Mouse (Mus musculus): ENCODE measurements around the gene Inava.
A peak's percentile ranks its signal among the peaks of the same experiment; 100 is the strongest.

The Inava gene

GRCm38 (mm10) chr1:136231596-136231995, 2.5 kb downstream of the Inava start:
- DNase-seq (ENCODE audit: low read depth, low spot score) = no peak

GRCm38 (mm10) chr1:136230201-136230600, 3.9 kb downstream of the Inava start:
- DNase-seq (ENCODE audit: low read depth, low spot score) = no peak

GRCm38 (mm10) chr1:136229040-136229373, 5.1 kb downstream of the Inava start:
- DNase-seq (ENCODE audit: low read depth, low spot score) = no peak

- no peak for DNase-seq (ENCODE audit: low read depth, low spot score)
Observed at GRCm38 (mm10) chr1:136228328-136229039, 5.6 kb downstream of the Inava start.

- DNase-seq (ENCODE audit: low read depth, low spot score) = no peak
Observed at GRCm38 (mm10) chr1:136227870-136228269, 6.2 kb downstream of the Inava start.

GRCm38 (mm10) chr1:136226626-136227025, 7.4 kb downstream of the Inava start:
- no peak for DNase-seq (ENCODE audit: low read depth, low spot score)

GRCm38 (mm10) chr1:136225846-136226245, 8.2 kb downstream of the Inava start:
- no peak for DNase-seq (ENCODE audit: low read depth, low spot score)

- no peak for DNase-seq (ENCODE audit: low read depth, low spot score)
Observed at GRCm38 (mm10) chr1:136223758-136224342, 10.2 kb downstream of the Inava start.

GRCm38 (mm10) chr1:136222386-136222785, 11.7 kb downstream of the Inava start:
- DNase-seq (ENCODE audit: low read depth, low spot score) = no peak

GRCm38 (mm10) chr1:136220037-136220871, 13.8 kb downstream of the Inava start:
- DNase-seq (ENCODE audit: low read depth, low spot score) = no peak

GRCm38 (mm10) chr1:136214304-136214703, 19.8 kb downstream of the Inava start:
- no peak for DNase-seq (ENCODE audit: low read depth, low spot score)

GRCm38 (mm10) chr1:136212803-136213202, 21.3 kb downstream of the Inava start, which contains the start of gene Mroh3:
Gene Mroh3 (minus strand): TSS chr1:136212828.
- peak; percentile 71 for DNase-seq (ENCODE audit: low read depth, low spot score)

- no peak for DNase-seq (ENCODE audit: low read depth, low spot score)
Observed at GRCm38 (mm10) chr1:136190033-136190432, 44.0 kb downstream of the Inava start.

GRCm38 (mm10) chr1:136179511-136180001, 54.5 kb downstream of the Inava start:
- DNase-seq (ENCODE audit: low read depth, low spot score) = no peak

GRCm38 (mm10) chr1:136178741-136179140, 55.3 kb downstream of the Inava start:
- DNase-seq (ENCODE audit: low read depth, low spot score) = peak; percentile 6

- DNase-seq (ENCODE audit: low read depth, low spot score) = no peak
Observed at GRCm38 (mm10) chr1:136177085-136177484, 57.0 kb downstream of the Inava start.

- peak; percentile 79 for DNase-seq (ENCODE audit: low read depth, low spot score)
Observed at GRCm38 (mm10) chr1:136175183-136175582, 58.9 kb downstream of the Inava start.

GRCm38 (mm10) chr1:136174101-136174606, 59.9 kb downstream of the Inava start:
- DNase-seq (ENCODE audit: low read depth, low spot score) = peak; percentile 76

- DNase-seq (ENCODE audit: low read depth, low spot score) = no peak
Observed at GRCm38 (mm10) chr1:136172696-136173095, 61.4 kb downstream of the Inava start.

GRCm38 (mm10) chr1:136170109-136170508, 64.0 kb downstream of the Inava start:
- peak; percentile 84 for DNase-seq (ENCODE audit: low read depth, low spot score)

- peak; percentile 32 for DNase-seq (ENCODE audit: low read depth, low spot score)
Observed at GRCm38 (mm10) chr1:136167657-136168056, 66.4 kb downstream of the Inava start.

- no peak for DNase-seq (ENCODE audit: low read depth, low spot score)
Observed at GRCm38 (mm10) chr1:136165436-136165835, 68.6 kb downstream of the Inava start.

Measured in CD4-positive, CD25-positive, alpha-beta regulatory T cell, adult 2 months (primary cell).